Mouse (Mus musculus): Measurements from ENCODE around the gene Gulp1. TPM values are rescaled to one million over a fixed set of nuclear protein-coding genes. Genes with fewer than 3 reads are reported as not detected.

The Gulp1 gene
- 11.4 and 12.7 TPM in 2 replicates for polyA plus RNA-seq (2015; fragmentation: Nextera tagmentation; extraction: Ambion mirVana)

DNA sequence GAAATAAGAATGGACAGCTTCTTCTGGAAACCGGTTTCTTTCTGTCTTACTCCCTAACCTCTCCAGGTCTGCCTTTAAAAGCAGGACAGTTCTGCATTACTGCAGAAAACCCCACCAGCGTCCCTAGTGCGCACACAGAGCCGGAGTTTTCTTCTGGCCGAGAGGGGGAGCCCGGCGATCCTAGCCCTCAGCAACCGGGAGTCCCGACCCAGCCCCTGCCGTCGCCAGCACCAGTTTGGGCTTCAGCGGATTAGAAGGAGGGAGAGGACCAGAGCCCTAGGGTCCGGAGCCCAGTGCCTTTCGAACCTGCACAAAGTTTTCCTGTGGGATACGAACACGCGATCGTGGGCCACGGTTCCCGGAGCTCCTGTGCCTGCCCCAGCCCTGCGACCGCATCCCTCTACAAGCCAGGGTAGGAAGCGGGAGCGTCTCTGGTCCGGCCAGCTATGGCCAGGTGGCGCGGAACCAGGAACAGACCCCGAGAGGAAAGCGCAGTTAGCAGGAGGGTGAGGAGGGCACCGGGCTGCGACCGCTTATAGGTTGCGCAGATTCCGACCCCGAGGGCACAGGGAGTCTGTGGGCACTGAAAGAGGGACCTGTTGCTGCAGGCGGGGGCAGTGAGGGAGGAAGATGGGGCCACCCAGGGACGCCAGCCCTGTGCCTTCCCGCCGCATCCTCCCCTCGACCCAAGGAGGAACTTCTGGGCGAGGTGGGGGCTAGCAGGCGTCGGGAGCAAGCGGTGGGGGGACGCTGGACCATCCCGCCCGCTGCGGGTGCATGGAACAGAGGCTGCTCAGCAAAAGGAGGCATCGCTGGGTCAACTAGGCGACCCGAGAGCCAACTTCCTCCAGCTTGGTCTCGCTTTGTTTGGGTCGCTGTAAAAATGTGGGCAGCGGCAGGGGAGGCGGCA lies at the start of gene Gulp1:
Gulp1 (plus strand) TSS at position 51 of the 910 bp plus-strand sequence.
- ATAC-seq (replicated peaks; ENCODE audit: insufficient number of reproducible peaks, insufficient read depth, low FRiP score, low read depth): peak; percentile 86
- Histone ChIP-seq H3K9me3 (replicated peaks) (no peaks in the 10 kb centered on the region), H3K36me3 (no peaks in the 10 kb centered on the region), H3K4me1 (replicated peaks) (peaks cover 17% of the 10 kb centered on the region), H3K27me3 (no peaks in the 10 kb centered on the region), H3K4me3 (peak within 1 kb of the TSS; percentile 70), H3K27ac (peak within 1 kb of the TSS; percentile 86), H3K4me2 (peak within 1 kb of the TSS; percentile 88), H3K9ac (peak within 1 kb of the TSS; percentile 83)
- WGBS: under 1% methylated on average over 55 of the region's 55 CpGs

DNA sequence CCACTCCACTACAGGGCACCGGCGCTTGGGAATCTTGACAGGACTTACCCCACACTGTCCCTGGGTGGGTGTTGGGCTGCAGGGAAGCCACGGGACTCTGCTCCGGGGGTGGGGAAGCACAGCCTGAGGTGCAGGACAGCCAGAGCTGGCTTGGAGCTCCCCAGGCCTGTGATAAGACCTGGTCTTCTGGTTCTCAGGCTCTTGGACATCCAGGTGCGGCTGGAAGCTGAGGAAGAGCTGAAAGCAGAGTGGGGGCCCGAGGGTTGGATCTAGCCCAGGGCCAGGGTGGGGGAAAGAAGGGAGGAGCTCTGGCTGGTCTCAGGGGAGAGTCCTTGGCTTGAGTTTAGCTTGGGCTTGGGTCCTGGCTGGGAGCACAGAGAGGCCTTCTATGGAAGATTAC lies 1.1 kb upstream of the Gulp1 start:
- H3K9me3 ChIP-seq (replicated peaks): no peaks in the 10 kb centered on the region
- H3K4me2 ChIP-seq: no peak overlapping the region
- no peaks in the 10 kb centered on the region for H3K27me3 ChIP-seq
- no peak for ATAC-seq (replicated peaks; ENCODE audit: insufficient number of reproducible peaks, insufficient read depth, low FRiP score, low read depth)
- no peaks in the 10 kb centered on the region for H3K36me3 ChIP-seq
- H3K4me1 ChIP-seq (replicated peaks): peaks cover 14% of the 10 kb centered on the region
- no peak overlapping the region for H3K27ac ChIP-seq
- H3K9ac ChIP-seq: no peak overlapping the region
- 72% methylated on average over 6 of the region's 6 CpGs for WGBS
- H3K4me3 ChIP-seq: no peak overlapping the region

DNA sequence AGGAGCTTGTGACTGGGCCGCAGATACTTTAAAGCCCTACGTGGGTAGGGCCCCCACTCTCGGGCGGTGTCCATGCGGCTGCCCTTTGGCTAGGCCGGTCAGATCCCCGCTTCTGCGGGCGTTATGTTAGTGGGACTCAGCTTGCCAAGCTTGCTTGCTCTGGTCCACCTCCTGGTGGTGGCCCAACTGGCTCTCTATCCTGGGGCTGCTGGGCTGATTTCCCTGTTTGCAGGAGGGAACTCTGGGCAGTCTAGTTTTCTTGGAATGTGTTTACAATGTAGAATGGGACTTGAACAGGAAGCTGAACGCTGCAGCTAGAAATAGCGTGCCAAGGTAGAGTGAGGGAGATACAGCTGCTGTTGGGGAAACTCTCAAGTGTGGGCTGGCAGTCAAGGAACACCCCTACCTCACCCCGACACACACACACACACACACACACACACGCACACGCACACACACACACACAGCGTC lies 1.1 kb downstream of the Gulp1 start:
- no peaks in the 10 kb centered on the region for H3K36me3 ChIP-seq
- H3K4me3 ChIP-seq: peak overlapping the region; percentile 70
- peaks cover 17% of the 10 kb centered on the region for H3K4me1 ChIP-seq (replicated peaks)
- peak overlapping the region; percentile 88 for H3K4me2 ChIP-seq
- H3K9me3 ChIP-seq (replicated peaks): no peaks in the 10 kb centered on the region
- H3K9ac ChIP-seq: peak overlapping the region; percentile 83
- peak; percentile 60 for ATAC-seq (replicated peaks; ENCODE audit: insufficient number of reproducible peaks, insufficient read depth, low FRiP score, low read depth)
- H3K27ac ChIP-seq: peak overlapping the region; percentile 86
- 7% methylated on average over 15 of the region's 15 CpGs for WGBS
- no peaks in the 10 kb centered on the region for H3K27me3 ChIP-seq

DNA sequence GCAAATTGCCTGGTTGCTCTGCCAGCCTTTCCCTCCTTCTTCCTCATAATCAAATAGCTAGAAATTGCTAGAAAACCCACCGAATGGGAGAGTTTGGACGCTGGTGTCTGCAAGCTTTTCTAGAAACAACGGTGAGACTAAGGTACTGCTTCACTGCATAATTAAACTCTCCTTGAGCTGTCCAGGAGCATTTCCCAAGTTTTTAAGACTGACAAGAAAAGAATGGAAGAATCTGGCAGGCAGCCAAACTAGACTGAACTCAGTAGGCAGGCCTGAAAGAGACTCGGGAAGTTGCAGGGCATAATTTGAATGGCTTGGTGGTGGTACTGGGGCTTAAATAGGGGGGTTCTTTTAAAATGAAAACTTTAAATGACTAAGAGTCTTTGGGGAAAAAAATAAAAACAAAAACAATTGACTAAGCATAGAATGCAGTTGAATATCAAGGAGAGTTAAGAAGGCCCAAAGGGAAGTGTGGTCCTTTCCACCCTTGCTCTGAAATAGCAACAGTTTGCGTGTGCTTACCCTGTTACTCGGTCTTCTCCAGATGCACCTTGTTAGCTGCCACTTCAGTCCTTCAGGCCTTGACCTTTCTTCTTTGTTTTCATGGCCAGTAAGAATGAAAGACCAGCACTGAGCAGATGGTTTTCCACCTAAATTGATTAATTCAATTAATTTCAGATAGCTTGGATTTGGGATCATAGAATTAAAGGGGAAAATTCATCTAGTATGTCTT lies 2.0 kb downstream of the Gulp1 start:
- Histone ChIP-seq H3K4me2 (peak overlapping the region; percentile 88), H3K27ac (peak overlapping the region; percentile 86), H3K4me1 (replicated peaks) (peaks cover 17% of the 10 kb centered on the region), H3K4me3 (peak overlapping the region; percentile 70), H3K27me3 (no peaks in the 10 kb centered on the region), H3K36me3 (no peaks in the 10 kb centered on the region), H3K9me3 (replicated peaks) (no peaks in the 10 kb centered on the region), H3K9ac (no peak overlapping the region)
- no peak for ATAC-seq (replicated peaks; ENCODE audit: insufficient number of reproducible peaks, insufficient read depth, low FRiP score, low read depth)
- 29% methylated on average over 6 of the region's 6 CpGs for WGBS

DNA sequence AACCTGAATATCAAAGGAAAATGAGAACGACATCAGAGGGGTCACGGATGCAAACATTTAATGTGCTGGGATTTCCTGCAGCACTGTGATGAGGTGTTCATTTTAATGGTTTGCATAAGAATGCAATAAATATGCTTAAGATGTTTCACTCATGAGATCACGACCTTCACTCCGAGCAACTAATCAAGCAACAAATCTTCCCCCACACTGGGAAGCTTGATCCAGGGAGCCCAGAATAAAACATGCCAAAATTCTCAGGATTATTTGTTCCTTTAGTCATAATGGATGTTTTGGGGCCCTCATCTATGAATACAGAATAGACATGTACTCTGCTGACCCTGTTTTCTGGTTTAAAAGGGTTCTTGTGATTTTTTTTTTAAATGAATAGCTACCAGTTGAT lies 16.1 kb downstream of the Gulp1 start:
- H3K9ac ChIP-seq: no peak overlapping the region
- H3K27ac ChIP-seq: no peak overlapping the region
- ATAC-seq (replicated peaks; ENCODE audit: insufficient number of reproducible peaks, insufficient read depth, low FRiP score, low read depth): no peak
- 63% methylated on average over 4 of the region's 4 CpGs for WGBS
- H3K4me2 ChIP-seq: no peak overlapping the region
- H3K27me3 ChIP-seq: no peaks in the 10 kb centered on the region
- no peaks in the 10 kb centered on the region for H3K9me3 ChIP-seq (replicated peaks)
- H3K4me1 ChIP-seq (replicated peaks): no peaks in the 10 kb centered on the region
- no peak overlapping the region for H3K4me3 ChIP-seq
- H3K36me3 ChIP-seq: no peaks in the 10 kb centered on the region

DNA sequence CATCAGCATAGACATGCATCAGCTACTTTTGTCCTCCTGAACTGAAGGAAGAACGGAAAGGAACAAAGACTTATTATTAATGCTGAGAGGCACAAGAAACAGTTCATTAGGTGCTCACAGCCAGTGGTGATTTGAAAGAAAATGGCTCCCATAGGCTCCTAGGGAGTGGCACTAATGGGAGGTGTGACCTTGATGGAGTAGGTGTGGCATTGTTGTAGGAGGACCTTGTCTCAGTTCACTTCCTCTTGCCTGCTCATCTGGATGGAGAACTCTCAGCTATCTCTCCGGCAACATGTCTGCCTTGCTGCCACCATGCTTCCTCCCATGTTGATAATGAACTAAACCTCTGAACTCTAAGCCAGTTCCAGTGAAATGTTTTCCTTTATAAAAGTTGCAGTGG lies 17.0 kb downstream of the Gulp1 start:
- Histone ChIP-seq H3K4me1 (replicated peaks) (no peaks in the 10 kb centered on the region), H3K27me3 (no peaks in the 10 kb centered on the region), H3K36me3 (no peaks in the 10 kb centered on the region), H3K9ac (no peak overlapping the region), H3K27ac (no peak overlapping the region), H3K4me3 (no peak overlapping the region), H3K9me3 (replicated peaks) (no peaks in the 10 kb centered on the region), H3K4me2 (no peak overlapping the region)
- ATAC-seq (replicated peaks; ENCODE audit: insufficient number of reproducible peaks, insufficient read depth, low FRiP score, low read depth): no peak
- 79% methylated on average over 2 of the region's 2 CpGs for WGBS

DNA sequence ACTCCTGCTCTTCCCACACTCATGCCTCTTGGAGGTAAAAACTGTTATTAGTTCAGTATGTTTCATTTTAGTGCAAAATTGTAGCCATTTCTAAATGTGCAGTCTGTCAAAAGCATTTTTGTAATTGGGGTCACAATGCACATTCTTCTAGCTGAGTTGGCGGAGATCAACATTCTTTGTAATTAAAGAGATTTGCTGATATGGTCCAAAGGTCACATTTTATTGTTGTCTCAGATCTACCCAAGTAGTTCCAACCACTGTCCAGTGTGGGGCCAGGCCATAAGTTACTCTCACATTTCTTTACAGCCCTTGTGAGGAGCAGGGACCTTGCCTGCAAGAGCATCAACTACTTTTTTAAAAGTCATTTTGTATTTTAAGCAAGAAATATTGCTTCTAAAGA lies 24.7 kb downstream of the Gulp1 start:
- ATAC-seq (replicated peaks; ENCODE audit: insufficient number of reproducible peaks, insufficient read depth, low FRiP score, low read depth): no peak
- no peaks in the 10 kb centered on the region for H3K4me1 ChIP-seq (replicated peaks)
- H3K9ac ChIP-seq: no peak overlapping the region
- H3K9me3 ChIP-seq (replicated peaks): no peaks in the 10 kb centered on the region
- no peaks in the 10 kb centered on the region for H3K27me3 ChIP-seq
- H3K4me3 ChIP-seq: no peak overlapping the region
- H3K4me2 ChIP-seq: no peak overlapping the region
- no peaks in the 10 kb centered on the region for H3K36me3 ChIP-seq
- 75% methylated on average over 1 of the region's 1 CpGs for WGBS
- H3K27ac ChIP-seq: no peak overlapping the region

DNA sequence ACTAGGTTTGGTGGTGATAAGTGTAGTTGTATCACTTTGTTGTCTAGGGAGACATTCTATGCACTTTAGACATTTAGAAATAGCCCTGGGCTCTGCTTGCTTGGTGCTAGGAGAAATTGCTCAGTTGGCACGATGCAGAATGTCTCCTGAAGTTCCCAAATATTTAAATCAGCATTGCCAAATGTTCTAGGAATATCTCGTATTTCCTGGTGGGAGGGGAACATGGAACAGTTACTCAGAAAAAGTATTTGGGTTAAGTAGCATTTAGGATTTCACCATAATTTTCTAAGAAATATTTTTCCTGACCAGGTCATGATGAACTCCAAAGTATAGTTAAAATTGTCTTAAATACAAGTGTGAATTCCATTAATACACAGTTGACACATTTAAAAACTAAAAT lies 25.3 kb downstream of the Gulp1 start:
- Histone ChIP-seq H3K4me2 (no peak overlapping the region), H3K9me3 (replicated peaks) (no peaks in the 10 kb centered on the region), H3K4me1 (replicated peaks) (no peaks in the 10 kb centered on the region), H3K36me3 (no peaks in the 10 kb centered on the region), H3K4me3 (no peak overlapping the region), H3K9ac (no peak overlapping the region), H3K27me3 (no peaks in the 10 kb centered on the region), H3K27ac (no peak overlapping the region)
- ATAC-seq (replicated peaks; ENCODE audit: insufficient number of reproducible peaks, insufficient read depth, low FRiP score, low read depth): no peak
- WGBS: 57% methylated on average over 2 of the region's 2 CpGs

DNA sequence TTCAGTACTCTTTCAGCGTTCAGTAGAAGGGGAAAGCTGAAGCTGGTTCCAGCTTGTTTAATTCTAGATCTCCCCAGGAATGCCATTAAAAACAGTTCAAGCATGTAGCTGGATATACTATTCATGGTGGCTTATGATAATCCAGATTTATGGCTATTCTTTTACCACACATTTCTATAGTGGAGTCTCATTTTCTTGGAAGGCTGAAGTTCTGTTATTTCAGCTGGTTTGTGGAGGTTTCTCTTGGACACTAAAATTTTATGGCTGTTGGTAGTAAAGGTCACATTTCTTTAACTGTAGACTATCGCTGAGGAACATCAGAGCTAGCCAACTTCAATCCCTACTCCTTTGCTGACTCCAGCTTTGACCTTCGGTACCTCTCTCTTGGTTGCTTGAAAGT lies 29.1 kb downstream of the Gulp1 start:
- no peak overlapping the region for H3K27ac ChIP-seq
- H3K4me1 ChIP-seq (replicated peaks): peaks cover 7% of the 10 kb centered on the region
- H3K36me3 ChIP-seq: no peaks in the 10 kb centered on the region
- H3K27me3 ChIP-seq: no peaks in the 10 kb centered on the region
- no peak for ATAC-seq (replicated peaks; ENCODE audit: insufficient number of reproducible peaks, insufficient read depth, low FRiP score, low read depth)
- no peak overlapping the region for H3K4me2 ChIP-seq
- 78% methylated on average over 3 of the region's 3 CpGs for WGBS
- no peak overlapping the region for H3K4me3 ChIP-seq
- H3K9me3 ChIP-seq (replicated peaks): no peaks in the 10 kb centered on the region
- H3K9ac ChIP-seq: no peak overlapping the region

DNA sequence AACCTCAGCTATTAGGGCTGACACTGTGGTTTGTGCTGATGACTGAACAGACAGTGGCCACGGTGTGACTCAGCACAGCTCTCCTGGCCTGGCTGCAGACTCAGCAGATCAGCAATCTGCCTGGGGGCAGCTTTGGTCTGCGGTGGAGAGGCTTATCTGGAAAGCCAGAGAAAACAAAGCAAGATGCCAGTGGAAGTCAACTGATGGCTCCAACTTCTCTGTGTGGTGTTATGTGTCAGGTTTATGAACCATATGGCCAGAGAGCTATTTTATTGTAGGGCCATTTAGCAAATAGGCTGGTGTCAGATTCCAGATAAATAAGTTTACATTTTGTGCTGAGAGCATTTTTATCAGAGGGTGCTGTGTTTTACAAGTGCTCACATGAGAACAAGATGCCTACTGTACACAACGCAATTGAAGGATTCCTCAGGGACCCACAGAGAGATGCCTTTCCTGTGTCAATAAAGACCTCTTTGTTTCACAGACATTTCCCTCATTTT lies 33.6 kb downstream of the Gulp1 start:
- H3K36me3 ChIP-seq: no peaks in the 10 kb centered on the region
- H3K4me2 ChIP-seq: no peak overlapping the region
- H3K9ac ChIP-seq: no peak overlapping the region
- H3K27me3 ChIP-seq: no peaks in the 10 kb centered on the region
- H3K4me3 ChIP-seq: no peak overlapping the region
- ATAC-seq (replicated peaks; ENCODE audit: insufficient number of reproducible peaks, insufficient read depth, low FRiP score, low read depth): no peak
- peaks cover 7% of the 10 kb centered on the region for H3K4me1 ChIP-seq (replicated peaks)
- H3K27ac ChIP-seq: 0 out of 2 replicates have a peak overlapping the region, but pooled peaks have one; percentile 9
- 6% methylated on average over 3 of the region's 3 CpGs for WGBS
- H3K9me3 ChIP-seq (replicated peaks): no peaks in the 10 kb centered on the region

DNA sequence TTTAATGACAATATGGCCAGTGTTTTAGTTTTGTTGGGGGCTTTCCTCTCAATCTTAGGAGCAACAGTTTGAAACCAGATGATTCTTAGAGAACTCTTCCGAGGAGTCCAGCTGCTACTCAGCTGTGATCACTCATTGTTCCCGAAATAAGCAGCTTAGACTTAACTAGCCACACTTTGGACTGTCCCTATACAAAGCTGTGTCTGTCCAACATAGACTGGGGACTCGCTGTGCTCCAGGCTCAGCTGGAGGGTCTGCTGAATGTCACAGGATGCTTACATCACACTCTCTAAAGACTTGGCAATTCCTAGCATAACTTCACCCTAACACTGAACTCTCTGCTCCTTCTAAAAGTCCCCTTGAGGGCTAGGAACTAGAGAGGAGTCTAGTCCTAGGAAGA lies 40.4 kb downstream of the Gulp1 start:
- H3K9me3 ChIP-seq (replicated peaks): no peaks in the 10 kb centered on the region
- no peaks in the 10 kb centered on the region for H3K36me3 ChIP-seq
- H3K4me3 ChIP-seq: no peak overlapping the region
- H3K9ac ChIP-seq: no peak overlapping the region
- no peak overlapping the region for H3K4me2 ChIP-seq
- peaks cover 5% of the 10 kb centered on the region; the same call in 1 of the 2 replicates for H3K4me1 ChIP-seq (replicated peaks)
- no peaks in the 10 kb centered on the region for H3K27me3 ChIP-seq
- WGBS: 20% methylated on average over 3 of the region's 3 CpGs
- H3K27ac ChIP-seq: no peak overlapping the region; the same call in 1 of the 2 replicates
- peak; percentile 67; the same call in 1 of the 2 replicates for ATAC-seq (replicated peaks; ENCODE audit: insufficient number of reproducible peaks, insufficient read depth, low FRiP score, low read depth)

All from heart, embryonic 15.5 days (tissue).